Mouse (Mus musculus) cerebellum, adult 2 months (tissue): ENCODE measurements around the gene Pak6.

Source experiments
- CTCF ChIP-seq: fragments of 200-500 bp; IDR thresholded peaks from 2 replicates; pipeline ENCODE4 v1.5.1; 2011; ENCODE audit warnings: low read depth, mild to moderate bottlenecking, control low read depth, low read length, moderate library complexity, borderline replicate concordance; ENCODE audit not compliant: insufficient read depth
- POLR2A ChIP-seq: fragments of 200-500 bp; IDR thresholded peaks from 2 replicates; pipeline ENCODE4 v1.6.1; 2011; ENCODE audit warnings: low read length, control low read depth, borderline replicate concordance; ENCODE audit not compliant: insufficient read depth

DNA sequence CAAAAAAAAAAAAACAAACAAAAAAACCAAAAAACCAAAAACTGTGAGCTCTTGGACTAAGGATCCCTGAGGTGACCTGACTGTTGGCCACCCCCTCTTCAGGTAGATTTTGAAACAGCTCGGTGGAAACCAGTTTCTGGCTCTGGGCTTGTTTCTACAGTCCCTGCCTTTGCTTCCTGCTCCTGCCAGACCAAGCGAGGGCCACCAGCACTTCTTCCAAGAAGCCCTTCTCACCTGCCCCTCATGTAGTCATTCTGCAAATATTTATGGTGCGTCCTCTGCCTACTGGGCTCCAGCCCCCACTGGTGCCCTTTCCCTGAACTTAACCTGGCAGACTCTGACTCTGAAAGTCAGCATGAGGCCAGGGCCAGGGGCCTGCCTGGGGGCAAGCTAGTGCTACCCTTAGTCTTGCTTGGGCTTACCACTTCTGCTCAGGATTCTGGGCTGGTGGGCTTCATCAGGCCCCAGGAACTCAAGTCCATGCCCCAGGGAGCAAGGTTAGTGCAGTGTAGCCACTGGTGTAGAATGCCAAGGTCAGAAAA lies 1.9 kb downstream of the Pak6 start:
- TF ChIP-seq CTCF, result no peak
- no peak for TF ChIP-seq POLR2A
